Mouse (Mus musculus) kidney, postnatal 14 days (tissue): ENCODE data around the gene Tmprss3.

Source experiments
- DNase-seq: peaks from one replicate; pipeline ENCODE4 v3.0.0; 2022; ENCODE audit warnings: mixed read lengths

Tmprss3 gene

GRCm38 (mm10) chr17:31193360-31193759 is 5.4 kb downstream of the Tmprss3 start:
- no peak for DNase-seq

- DNase-seq = no peak
Measured at GRCm38 (mm10) chr17:31192663-31193062, 6.1 kb downstream of the Tmprss3 start.

DNA sequence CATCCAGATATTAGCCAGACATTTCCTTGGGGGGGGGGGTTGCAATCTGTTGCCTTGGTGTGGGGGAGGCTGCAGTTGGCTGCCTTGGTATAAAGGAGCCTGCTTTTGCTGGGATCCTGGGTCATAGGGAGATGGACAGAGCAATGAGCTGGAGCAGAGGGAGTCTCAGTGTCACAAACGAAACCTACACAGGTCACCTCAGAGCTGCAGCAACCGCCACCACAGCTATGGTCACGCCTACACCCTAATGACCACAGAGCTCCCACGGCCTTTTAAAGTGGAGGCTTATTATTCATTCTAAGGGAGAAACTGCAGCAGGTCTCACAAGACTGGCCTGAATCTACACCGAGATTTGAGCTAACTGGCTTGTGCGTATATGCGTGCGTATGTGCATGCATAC is 7.0 kb downstream of the Tmprss3 start:
- DNase-seq = no peak

GRCm38 (mm10) chr17:31187370-31187769 is 11.4 kb downstream of the Tmprss3 start:
- DNase-seq = peak; percentile 83

DNA sequence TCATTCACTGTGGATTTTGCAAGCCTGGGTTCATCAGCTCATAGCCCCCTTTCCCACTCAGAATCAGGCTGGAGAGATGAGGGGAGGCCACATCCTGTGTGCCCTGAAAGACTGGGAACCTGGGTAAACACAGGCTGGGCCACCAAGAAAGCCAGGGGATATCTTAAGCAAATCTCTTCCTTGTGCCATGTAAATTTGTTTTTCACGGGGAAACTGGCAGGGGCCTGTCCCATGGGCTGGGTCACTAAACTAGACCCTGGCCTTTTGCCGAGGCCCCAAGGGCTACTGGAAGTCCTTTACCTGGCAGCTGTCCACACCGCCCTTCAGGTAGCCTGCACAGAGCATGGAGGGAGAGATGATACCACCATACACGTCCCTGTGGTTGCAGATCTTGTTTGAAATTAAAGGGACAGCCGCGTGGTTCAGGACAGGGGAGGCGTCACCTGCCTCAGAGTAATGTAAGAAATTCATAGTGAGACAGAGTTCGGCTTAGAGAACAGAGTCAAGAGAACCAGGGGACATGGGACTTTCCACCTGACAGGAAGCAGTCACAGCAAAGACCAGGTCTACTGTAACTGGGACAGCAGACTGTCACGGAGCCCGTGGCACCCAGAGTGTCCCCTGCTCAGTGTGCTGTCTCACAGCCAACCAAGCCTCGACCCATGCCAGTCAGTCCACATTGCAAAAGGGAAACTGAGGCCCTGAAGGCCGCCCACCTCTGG is 14.3 kb downstream of the Tmprss3 start:
- DNase-seq = no peak

DNA sequence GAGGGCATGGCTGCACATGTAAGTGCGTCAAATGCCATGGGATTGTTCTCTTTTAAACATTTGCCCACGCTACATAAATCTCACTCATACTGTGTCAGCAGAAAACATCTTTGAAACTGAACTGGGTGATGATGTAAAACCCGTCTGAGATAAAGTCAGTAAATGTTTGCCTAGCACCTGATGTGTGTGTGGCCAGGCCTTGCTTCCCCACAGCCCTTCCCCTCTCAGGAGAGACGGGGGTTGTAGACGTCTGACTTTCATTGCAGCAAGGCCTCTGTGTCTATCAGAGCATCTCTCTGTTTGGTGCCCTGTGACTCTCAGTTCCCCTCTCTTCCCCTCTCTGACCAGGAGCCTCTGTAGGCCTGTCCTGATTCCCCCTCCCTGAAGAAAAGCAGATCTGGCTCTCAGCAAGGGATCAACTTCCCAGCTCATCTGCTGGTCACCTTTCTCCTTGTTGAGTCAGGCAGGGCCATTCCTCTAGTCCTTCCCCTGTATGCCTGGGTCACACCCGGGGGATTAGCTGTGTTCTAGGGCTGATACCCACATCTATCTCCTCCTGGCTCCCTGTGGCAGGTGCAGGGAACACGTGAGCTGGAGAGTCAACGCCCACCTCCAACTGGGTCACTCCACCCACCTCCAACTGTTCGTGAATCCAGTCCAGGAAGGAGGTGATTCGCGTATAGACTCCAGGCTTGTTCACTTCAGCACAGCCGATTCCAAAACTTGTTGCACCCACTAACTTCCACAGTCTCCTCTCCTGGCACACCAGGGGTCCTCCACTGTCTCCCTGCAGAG is 15.4 kb downstream of the Tmprss3 start:
- DNase-seq = no peak

DNA sequence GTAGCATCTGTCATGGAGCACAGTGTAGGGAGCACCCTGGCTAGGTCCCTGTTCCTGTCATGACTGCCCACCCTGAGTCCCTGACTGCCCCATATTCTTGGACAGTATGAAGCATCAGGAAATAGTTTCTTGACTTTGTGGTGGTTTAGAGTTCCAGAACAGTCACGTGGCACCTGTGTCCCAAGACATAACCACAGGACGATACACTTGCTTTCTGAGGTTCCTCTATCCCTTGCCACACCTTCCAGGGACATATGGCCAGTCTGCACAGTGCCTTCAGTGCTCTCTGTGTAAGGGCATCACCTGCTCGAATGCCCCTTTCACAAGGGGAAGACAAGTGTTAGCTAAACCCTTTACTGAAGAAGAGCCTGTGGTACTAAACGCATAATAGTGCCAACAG is 17.3 kb downstream of the Tmprss3 start:
- no peak for DNase-seq

GRCm38 (mm10) chr17:31176321-31176720 is 22.5 kb downstream of the Tmprss3 start:
- DNase-seq = no peak

- DNase-seq = no peak
Measured at GRCm38 (mm10) chr17:31169796-31170195, 29.0 kb downstream of the Tmprss3 start.

DNA sequence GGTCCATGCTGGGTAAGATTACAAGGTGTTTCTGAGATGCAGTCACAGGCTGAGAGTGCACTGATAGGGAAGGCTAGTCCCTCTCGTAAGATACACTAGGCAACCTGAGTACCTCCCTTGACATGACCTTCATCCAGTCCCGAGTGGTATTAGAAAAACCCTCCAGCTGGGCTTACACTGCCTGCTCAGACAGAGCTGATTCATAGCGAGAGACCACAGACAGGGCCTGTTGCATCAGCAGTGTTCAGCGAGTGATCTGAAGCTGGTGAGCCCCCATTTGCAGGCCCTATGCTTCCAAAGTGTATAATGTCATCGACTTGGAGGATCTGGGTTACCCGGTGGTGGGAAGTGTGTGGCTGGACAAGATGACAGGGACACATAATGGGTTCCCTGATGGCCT is 33.6 kb downstream of the Tmprss3 start, which contains the start of gene Tff1:
Gene Tff1, minus strand, starts transcription at position 151 of the 400 bp plus-strand sequence.
- DNase-seq = no peak

GRCm38 (mm10) chr17:31163821-31164220 is 35.0 kb downstream of the Tmprss3 start:
- no peak for DNase-seq

DNA sequence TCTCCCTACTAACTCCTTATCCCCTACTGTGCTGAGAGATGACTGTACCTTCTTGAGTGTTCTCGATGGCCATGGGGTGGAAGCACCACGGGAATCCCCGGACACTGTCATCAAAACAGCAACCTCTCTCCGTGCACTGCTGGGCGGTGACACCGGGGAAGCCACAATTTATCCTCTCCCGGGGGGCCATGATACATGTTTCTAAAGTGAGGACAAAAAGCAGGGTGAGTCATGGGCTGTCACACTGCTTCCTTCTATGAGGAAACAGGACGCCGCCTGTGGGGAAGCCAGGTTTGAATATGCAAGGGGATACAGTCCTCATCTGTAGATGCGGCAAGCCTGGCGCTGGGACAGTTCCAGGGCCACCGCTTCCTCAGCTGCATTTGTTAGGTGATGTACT is 36.2 kb downstream of the Tmprss3 start:
- DNase-seq = peak; percentile 44

- DNase-seq = peak; percentile 24
Measured at GRCm38 (mm10) chr17:31160291-31160690, 38.5 kb downstream of the Tmprss3 start.

- no peak for DNase-seq
Measured at GRCm38 (mm10) chr17:31157921-31158320, 40.9 kb downstream of the Tmprss3 start.

GRCm38 (mm10) chr17:31153785-31154184 is 45.0 kb downstream of the Tmprss3 start:
- DNase-seq = no peak

DNA sequence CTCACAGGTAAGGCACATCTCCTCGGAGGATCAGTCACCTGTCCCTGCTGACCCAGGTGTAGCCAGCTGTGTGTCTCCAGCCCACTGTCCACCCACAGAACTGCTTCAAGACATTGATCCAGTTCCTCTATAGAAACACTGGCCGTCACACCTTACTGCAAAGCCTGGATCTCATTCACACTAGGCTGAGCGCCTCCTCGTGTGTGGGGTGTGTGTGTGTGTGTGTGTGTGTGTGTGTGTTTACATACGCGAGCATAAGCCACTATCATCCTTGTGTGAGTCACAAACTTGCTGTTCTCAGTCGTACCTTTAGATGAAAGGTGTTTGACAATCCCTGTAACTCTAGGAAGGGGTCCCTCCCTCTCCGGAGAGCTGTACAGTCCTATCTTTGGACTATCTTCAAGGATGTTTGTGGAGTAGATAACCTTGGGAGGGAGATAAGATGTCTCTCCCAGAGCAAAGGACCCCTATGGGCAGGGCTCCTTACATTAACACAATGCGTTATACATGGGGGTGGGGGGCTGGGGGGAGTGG is 45.7 kb downstream of the Tmprss3 start:
- DNase-seq = no peak

DNA sequence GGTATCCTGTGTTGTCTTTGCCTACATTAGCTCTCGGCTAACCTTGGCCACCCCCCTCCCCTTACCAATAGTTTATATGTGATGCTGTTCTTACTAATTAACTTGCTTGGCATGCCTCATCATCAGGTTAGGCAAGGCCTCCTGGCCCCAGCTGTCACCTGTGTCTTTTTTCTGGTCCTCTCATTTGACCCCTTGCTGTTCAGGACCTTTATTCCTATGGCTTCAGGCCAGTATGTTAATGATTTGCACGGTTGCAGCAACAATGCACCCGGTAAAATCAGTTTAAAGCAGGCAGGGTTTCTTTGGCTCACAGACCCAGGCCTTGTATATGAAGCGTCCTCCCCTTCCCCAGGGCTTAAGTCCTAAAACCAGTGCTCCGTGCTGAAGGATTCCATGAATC is 46.3 kb downstream of the Tmprss3 start:
- DNase-seq = peak; percentile 84

DNA sequence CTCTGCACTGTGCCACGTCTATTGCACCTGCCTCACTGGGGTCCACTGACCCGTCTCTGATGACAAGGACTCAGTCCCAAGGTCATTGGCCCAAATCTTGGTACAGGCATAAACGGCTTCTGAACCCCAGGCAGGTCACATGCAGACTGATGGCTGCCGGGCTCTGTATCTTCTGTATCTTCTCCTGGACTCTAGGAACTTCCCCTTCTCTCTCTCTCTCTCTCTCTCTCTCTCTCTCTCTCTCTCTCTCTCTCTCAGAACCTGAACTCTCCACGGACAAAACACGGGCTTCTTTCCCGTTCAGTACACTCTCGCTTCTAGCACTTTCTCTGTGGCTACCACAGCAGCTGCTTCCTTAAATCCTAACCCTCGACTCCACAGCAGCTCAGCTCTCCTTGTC is 52.8 kb downstream of the Tmprss3 start:
- DNase-seq = no peak

- DNase-seq = peak; percentile 49
Measured at GRCm38 (mm10) chr17:31144040-31145037, 54.4 kb downstream of the Tmprss3 start, which contains the start of gene Tff2. Gene Tff2, minus strand, starts transcription at chr17:31144282.

DNA sequence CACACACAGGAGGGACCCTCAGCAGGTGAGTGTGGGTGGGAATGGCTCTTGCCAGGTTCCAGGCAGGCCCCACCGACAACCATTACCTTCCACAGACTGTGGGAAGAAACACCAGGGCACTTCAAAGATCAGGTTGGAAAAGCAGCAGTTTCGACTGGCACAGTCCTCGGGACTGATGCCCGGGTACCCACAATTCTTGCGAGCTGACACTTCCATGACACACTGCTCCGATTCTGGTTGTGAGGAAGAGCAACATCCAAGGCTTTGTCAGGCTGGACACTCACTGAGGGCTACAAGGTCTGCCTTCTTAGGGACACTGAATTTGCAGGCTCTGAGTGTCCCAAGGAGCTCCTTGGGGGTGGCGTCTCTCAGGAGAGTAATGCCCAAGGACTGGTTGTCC is 56.7 kb downstream of the Tmprss3 start:
- DNase-seq = no peak

DNA sequence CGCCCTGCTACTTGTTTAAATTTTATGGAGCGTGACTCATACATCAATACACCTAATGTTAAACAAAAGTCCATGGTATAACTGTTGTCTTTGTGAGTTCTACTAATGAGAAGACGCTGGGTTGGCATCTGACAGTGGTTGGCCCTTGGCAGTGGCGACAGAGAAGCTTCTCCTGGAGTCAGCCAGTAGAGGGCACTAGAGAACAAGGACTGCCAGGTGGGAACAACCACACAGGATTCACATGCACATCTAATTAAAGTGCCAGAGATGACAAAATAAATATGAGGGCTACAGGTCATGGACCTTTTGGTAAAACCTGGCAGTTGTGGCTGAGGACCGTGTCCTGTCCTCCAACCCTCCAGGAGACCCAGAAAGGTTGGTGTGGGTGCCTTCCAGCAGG is 60.4 kb downstream of the Tmprss3 start:
- peak; percentile 63 for DNase-seq

- no peak for DNase-seq
Measured at GRCm38 (mm10) chr17:31136821-31137220, 62.0 kb downstream of the Tmprss3 start.

DNA sequence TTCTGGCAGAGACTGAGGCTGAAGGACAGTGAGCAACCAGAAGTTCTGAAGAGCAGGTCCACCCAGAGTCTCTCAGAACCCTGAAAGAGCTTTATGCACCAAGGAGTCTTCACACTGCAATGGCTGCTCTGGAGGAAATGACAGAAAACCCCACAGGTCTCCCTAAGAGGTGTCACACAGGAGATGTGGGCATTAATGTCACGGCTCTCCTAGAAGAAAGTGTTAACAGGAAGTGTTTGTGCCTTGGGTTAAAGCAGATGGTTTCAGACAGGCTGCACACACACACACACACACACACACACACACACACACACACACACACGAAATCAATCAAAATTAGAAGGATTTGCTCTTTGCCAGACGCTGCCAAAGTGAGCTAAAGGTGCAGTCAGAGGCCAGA is 62.5 kb downstream of the Tmprss3 start:
- no peak for DNase-seq
